Mouse (Mus musculus) cerebellum, adult 9-10 months (tissue): ENCODE data around the gene Prr3.
A peak's percentile ranks its signal among the peaks of the same experiment; 100 is the strongest.
"Not testable (repeated sequence)": the region's sequence is repeated elsewhere in the genome, so short reads cannot be mapped to it uniquely, and the experiment has no call there.

ENCODE experiments used
- DNase-seq: peaks from one replicate; pipeline ENCODE4 v3.0.0; 2022

Gene Prr3

GRCm38 (mm10) chr17:35979401-35980362, at the start of gene Prr3, which contains the start of gene Gnl1:
Gene Prr3 (minus strand): TSS chr17:35980236.
Gene Gnl1 (plus strand): TSS chr17:35979851.
- DNase-seq = peak; percentile 94

- no peak for DNase-seq
Observed at GRCm38 (mm10) chr17:36028879-36029619, 49.0 kb upstream of the Prr3 start.

- DNase-seq = no peak
Observed at GRCm38 (mm10) chr17:36027663-36028062, 47.6 kb upstream of the Prr3 start.

GRCm38 (mm10) chr17:36025901-36026300, 45.9 kb upstream of the Prr3 start:
- no peak for DNase-seq

- no peak for DNase-seq
Observed at GRCm38 (mm10) chr17:36025197-36025596, 45.2 kb upstream of the Prr3 start.

GRCm38 (mm10) chr17:36023710-36024654, 43.9 kb upstream of the Prr3 start:
- no peak for DNase-seq

- DNase-seq = no peak
Observed at GRCm38 (mm10) chr17:36022922-36023321, 42.9 kb upstream of the Prr3 start.

- no peak for DNase-seq
Observed at GRCm38 (mm10) chr17:36022098-36022497, 42.1 kb upstream of the Prr3 start.

GRCm38 (mm10) chr17:36021309-36021708, 41.3 kb upstream of the Prr3 start:
- DNase-seq = no peak

- DNase-seq = no peak
Observed at GRCm38 (mm10) chr17:36020191-36021073, 40.4 kb upstream of the Prr3 start, which contains the start of gene H2-T24. Gene H2-T24 (minus strand): TSS chr17:36020560.

GRCm38 (mm10) chr17:36019519-36019918, 39.5 kb upstream of the Prr3 start:
- no peak for DNase-seq

GRCm38 (mm10) chr17:36018979-36019378, 38.9 kb upstream of the Prr3 start:
- DNase-seq = no peak

- DNase-seq = no peak
Observed at GRCm38 (mm10) chr17:36017046-36017445, 37.0 kb upstream of the Prr3 start.

- no peak for DNase-seq
Observed at GRCm38 (mm10) chr17:36014977-36015376, 34.9 kb upstream of the Prr3 start.

GRCm38 (mm10) chr17:36004409-36004808, 24.4 kb upstream of the Prr3 start:
- not testable (repeated sequence) for DNase-seq

GRCm38 (mm10) chr17:36003331-36003730, 23.3 kb upstream of the Prr3 start:
- DNase-seq = no peak

GRCm38 (mm10) chr17:36001966-36002365, 21.9 kb upstream of the Prr3 start:
- no peak for DNase-seq

- no peak for DNase-seq
Observed at GRCm38 (mm10) chr17:36001121-36001897, 21.3 kb upstream of the Prr3 start.

GRCm38 (mm10) chr17:36000349-36000748, 20.3 kb upstream of the Prr3 start:
- DNase-seq = no peak

GRCm38 (mm10) chr17:35999356-35999755, 19.3 kb upstream of the Prr3 start:
- no peak for DNase-seq
